Mouse (Mus musculus): ENCODE measurements around the gene Hsd17b11.
"Not testable (repeated sequence)": the region's sequence is repeated elsewhere in the genome, so short reads cannot be mapped to it uniquely, and the experiment has no call there.

The Hsd17b11 gene

GRCm38 (mm10) chr5:103980705-103981560 lies 40.8 kb downstream of the Hsd17b11 start:
- in situ Hi-C loops (cut with MboI): no loop called here

GRCm38 (mm10) chr5:103977907-103978570 lies 43.7 kb downstream of the Hsd17b11 start:
- in situ Hi-C loops (cut with MboI): no loop called here

- in situ Hi-C loops (cut with MboI): no loop called here
These were observed 44.4 kb downstream of the Hsd17b11 start, which contains the start of gene Hsd17b13 for GRCm38 (mm10) chr5:103977297-103977696. Hsd17b13 (minus strand) TSS chr5:103977410.

GRCm38 (mm10) chr5:103975736-103976135 lies 46.0 kb downstream of the Hsd17b11 start:
- in situ Hi-C loops (cut with MboI): no loop called here

DNA sequence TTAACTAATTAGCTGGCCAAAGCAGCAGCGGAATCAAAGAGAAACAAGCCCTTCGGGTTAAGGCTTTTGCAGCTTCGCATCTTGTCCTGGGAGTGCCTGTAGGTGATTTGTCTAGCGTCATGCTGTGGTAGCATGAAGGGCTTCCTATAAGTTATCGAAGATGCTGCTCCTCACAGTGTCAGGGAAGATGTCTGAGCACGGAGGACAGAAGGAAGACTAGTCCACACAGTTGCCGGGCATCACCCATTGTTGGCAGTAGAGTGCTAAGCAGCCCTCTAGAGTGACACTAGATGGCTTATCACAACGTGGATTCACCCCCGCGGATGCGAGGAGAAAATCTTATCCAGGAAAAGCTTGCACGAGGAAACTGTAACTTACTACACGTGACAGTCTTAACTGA lies 48.9 kb downstream of the Hsd17b11 start:
- in situ Hi-C loops (cut with MboI): no loop called here

- in situ Hi-C loops (cut with MboI): no loop called here
These were observed 49.3 kb downstream of the Hsd17b11 start for GRCm38 (mm10) chr5:103972379-103972778.

GRCm38 (mm10) chr5:103971051-103971450 lies 50.7 kb downstream of the Hsd17b11 start:
- in situ Hi-C loops (cut with MboI): no loop called here

- in situ Hi-C loops (cut with MboI): no loop called here
These were observed 58.7 kb downstream of the Hsd17b11 start for GRCm38 (mm10) chr5:103962935-103963429.

GRCm38 (mm10) chr5:103954638-103955037 lies 67.1 kb downstream of the Hsd17b11 start:
- in situ Hi-C loops (cut with MboI): no loop called here

GRCm38 (mm10) chr5:103953135-103954083 lies 68.3 kb downstream of the Hsd17b11 start:
- in situ Hi-C loops (cut with MboI): no loop called here

GRCm38 (mm10) chr5:103950138-103950537 lies 71.6 kb downstream of the Hsd17b11 start:
- in situ Hi-C loops (cut with MboI): not testable (repeated sequence)

DNA sequence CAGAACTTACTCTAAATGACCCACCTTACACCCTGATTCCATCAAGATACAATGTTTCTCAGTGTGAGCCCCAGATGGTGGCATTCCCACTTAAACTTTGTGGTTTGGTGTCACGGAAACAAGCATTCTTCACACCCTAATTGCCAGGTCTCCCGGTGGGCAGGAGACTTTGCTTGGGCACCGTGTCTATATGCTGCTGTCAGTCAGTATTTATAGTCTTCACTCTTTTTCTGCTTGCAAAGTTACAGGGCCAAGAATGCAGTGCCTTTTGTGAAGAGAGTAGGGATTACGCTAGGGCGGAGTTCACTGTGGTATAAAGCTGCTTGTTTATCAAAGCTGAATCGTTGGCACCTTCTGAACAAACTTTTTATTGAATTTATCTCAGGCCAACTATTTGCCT lies 78.5 kb downstream of the Hsd17b11 start:
- in situ Hi-C loops (cut with MboI): no loop called here

DNA sequence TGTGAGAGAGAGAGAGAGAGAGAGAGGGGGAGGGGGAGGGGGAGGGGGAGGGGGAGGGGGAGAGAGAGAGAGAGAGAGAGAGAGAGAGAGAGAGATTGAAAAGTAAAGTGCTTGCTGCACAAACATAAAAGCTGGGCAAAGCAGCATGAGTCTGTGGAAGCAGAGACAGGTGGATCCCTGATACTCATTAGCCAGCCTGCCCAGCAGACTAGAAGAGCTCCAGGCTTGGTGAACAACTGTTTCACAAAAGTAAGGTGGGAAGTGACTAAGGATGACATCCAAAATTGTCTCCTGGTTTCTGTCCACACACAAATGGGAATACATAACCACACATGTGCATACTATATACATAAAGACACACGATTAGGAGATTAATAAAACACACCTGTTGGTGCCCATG lies 81.9 kb downstream of the Hsd17b11 start:
- in situ Hi-C loops (cut with MboI): no loop called here
